In the genomic region with DNA sequence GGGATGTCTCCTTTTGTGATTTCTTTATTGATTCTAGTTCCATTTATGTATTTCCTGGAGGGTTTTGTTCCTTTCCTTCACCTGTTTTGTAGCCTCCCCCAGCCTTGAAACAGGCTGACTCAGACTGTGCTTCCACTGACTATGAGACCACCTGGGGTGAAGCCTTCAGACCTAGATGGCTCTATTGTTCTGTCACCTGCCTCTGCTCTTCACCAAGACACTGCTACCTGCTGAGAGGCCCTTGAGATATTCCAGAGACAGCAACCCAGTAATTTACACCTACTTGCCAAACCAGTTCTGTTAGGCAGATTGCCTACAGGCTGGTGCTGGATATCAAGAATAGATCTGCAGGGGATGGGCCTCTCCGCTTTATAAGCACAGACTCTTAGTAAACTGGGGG, we compare ENCODE assay signal across 30 mouse cellular contexts. TPM values are rescaled to one million over a fixed set of nuclear protein-coding genes. Genes with fewer than 3 reads are reported as not detected.
DNase-seq lines count a peak whose midpoint lies in the region; ATAC-seq and TF ChIP-seq lines count a peak whose summit lies in the region.
"Had no signal": no experiment of that assay in that cellular context is flagged by ENCODE, and none has a peak within 500 bp of the region (broad histone marks: within the 10 kb centered on the region; RNA-seq: fewer than 3 reads in every experiment).

No protein-coding gene starts in this region.

- H3K9me3 ChIP-seq in limb, embryonic 14.5 days (ENCODE audit: control insufficient read depth, low read length), result no peaks in the 10 kb centered on the region
- H3K9me3 ChIP-seq in limb, embryonic 10.5 days (replicated peaks), result no peaks in the 10 kb centered on the region; the same call in 1 of the 2 replicates
- peaks cover 9% of the 10 kb centered on the region; the same call in 1 of the 2 replicates for H3K9me3 ChIP-seq in forebrain, embryonic 12.5 days
- H3K9me3 ChIP-seq: embryonic facial prominence, embryonic 15.5 days; intestine, embryonic 15.5 days had no signal

- no peak overlapping the region for H3K4me3 ChIP-seq in limb, embryonic 14.5 days (replicated peaks; ENCODE audit: low read length)
- H3K4me3 ChIP-seq in limb, embryonic 10.5 days, result no peak overlapping the region
- no peak overlapping the region for H3K4me3 ChIP-seq in forebrain, embryonic 12.5 days (replicated peaks)
- H3K4me3 ChIP-seq: embryonic facial prominence, embryonic 15.5 days; forebrain, embryonic 15.5 days; heart, embryonic 12.5 days; heart, embryonic 15.5 days; hindbrain, embryonic 10.5 days; hindbrain, embryonic 13.5 days; intestine, embryonic 15.5 days had no signal

- H3K9ac ChIP-seq in limb, embryonic 14.5 days (ENCODE audit: low read depth, low read length, severe bottlenecking), result no peak overlapping the region
- H3K9ac ChIP-seq in forebrain, embryonic 12.5 days, result no peak overlapping the region
- H3K9ac ChIP-seq: embryonic facial prominence, embryonic 15.5 days; forebrain, embryonic 15.5 days; heart, embryonic 12.5 days; heart, embryonic 15.5 days; hindbrain, embryonic 13.5 days; intestine, embryonic 15.5 days had no signal

- ATAC-seq in limb, embryonic 14.5 days (ENCODE audit: low FRiP score, low read depth), result no peak
- ATAC-seq in forebrain, embryonic 12.5 days (ENCODE audit: low FRiP score), result no peak
- ATAC-seq: CD4-positive, CD25-positive, alpha-beta regulatory T cell, adult 4 months; forebrain, embryonic 15.5 days; hindbrain, embryonic 16.5 days; intestine, embryonic 15.5 days had no signal

- no peaks in the 10 kb centered on the region for H3K27me3 ChIP-seq in limb, embryonic 14.5 days (ENCODE audit: control insufficient read depth, insufficient read depth, low read length)
- no peaks in the 10 kb centered on the region for H3K27me3 ChIP-seq in limb, embryonic 10.5 days (ENCODE audit: low read depth, poor library complexity, severe bottlenecking)
- no peaks in the 10 kb centered on the region for H3K27me3 ChIP-seq in forebrain, embryonic 12.5 days
- H3K27me3 ChIP-seq: embryonic facial prominence, embryonic 15.5 days; forebrain, embryonic 15.5 days; heart, embryonic 12.5 days; heart, embryonic 15.5 days; hindbrain, embryonic 13.5 days; intestine, embryonic 15.5 days had no signal

- DNase-seq in limb, embryonic 14.5 days (ENCODE audit: low spot score), result peak; percentile 3
- no peak for DNase-seq in limb, embryonic 10.5 days (ENCODE audit: low spot score)
- DNase-seq in ES-CJ7 (ENCODE audit: low read depth, low spot score), result peak; percentile 84
- peak; percentile 91 for DNase-seq in R1 (ENCODE audit: low read depth, low spot score)
- no peak for DNase-seq in lung, postnatal 25 days (ENCODE audit: low spot score)
- DNase-seq: adrenal gland, adult 8-10 months; adrenal gland, postnatal 36 days; cerebellum, adult 18-20 months; cerebellum, adult 9-10 months; cerebellum, postnatal 14 days; embryo, embryonic 11 days; gastrocnemius, postnatal 25 days; heart, adult 18-20 months; heart, postnatal 10 days; heart, postnatal 36 days; kidney, adult 11 months had no signal

- H3K36me3 ChIP-seq in limb, embryonic 14.5 days (ENCODE audit: control insufficient read depth, insufficient read depth, low read length), result no peaks in the 10 kb centered on the region
- no peaks in the 10 kb centered on the region for H3K36me3 ChIP-seq in limb, embryonic 10.5 days
- no peaks in the 10 kb centered on the region for H3K36me3 ChIP-seq in forebrain, embryonic 12.5 days (replicated peaks)
- H3K36me3 ChIP-seq: embryonic facial prominence, embryonic 15.5 days; forebrain, embryonic 15.5 days; heart, embryonic 12.5 days; heart, embryonic 15.5 days; hindbrain, embryonic 10.5 days; hindbrain, embryonic 13.5 days; intestine, embryonic 15.5 days had no signal

- H3K4me1 ChIP-seq in limb, embryonic 14.5 days (ENCODE audit: control insufficient read depth, insufficient read depth, low read length), result no peaks in the 10 kb centered on the region
- no peaks in the 10 kb centered on the region for H3K4me1 ChIP-seq in limb, embryonic 10.5 days
- H3K4me1 ChIP-seq in forebrain, embryonic 12.5 days, result no peaks in the 10 kb centered on the region
- H3K4me1 ChIP-seq: embryonic facial prominence, embryonic 15.5 days; forebrain, embryonic 15.5 days; heart, embryonic 12.5 days; heart, embryonic 15.5 days; hindbrain, embryonic 10.5 days; hindbrain, embryonic 13.5 days; intestine, embryonic 15.5 days had no signal

- WGBS in limb, embryonic 14.5 days, result 47% methylated on average over 1 of the region's 1 CpGs
- 61% methylated on average over 1 of the region's 1 CpGs for WGBS in limb, embryonic 10.5 days
- 75% methylated on average over 1 of the region's 1 CpGs for WGBS in forebrain, embryonic 12.5 days

- H3K4me2 ChIP-seq in limb, embryonic 14.5 days (replicated peaks; ENCODE audit: low read depth, low read length, severe bottlenecking), result no peak overlapping the region
- no peak overlapping the region for H3K4me2 ChIP-seq in forebrain, embryonic 12.5 days
- H3K4me2 ChIP-seq: embryonic facial prominence, embryonic 15.5 days; forebrain, embryonic 15.5 days; heart, embryonic 12.5 days; heart, embryonic 15.5 days; hindbrain, embryonic 13.5 days; intestine, embryonic 15.5 days had no signal

- no peak overlapping the region for H3K27ac ChIP-seq in limb, embryonic 14.5 days (replicated peaks; ENCODE audit: low read depth, low read length)
- no peak overlapping the region for H3K27ac ChIP-seq in limb, embryonic 10.5 days
- no peak overlapping the region for H3K27ac ChIP-seq in forebrain, embryonic 12.5 days
- H3K27ac ChIP-seq: embryonic facial prominence, embryonic 15.5 days; forebrain, embryonic 15.5 days; heart, embryonic 15.5 days; hindbrain, embryonic 10.5 days; hindbrain, embryonic 13.5 days; intestine, embryonic 15.5 days had no signal

- no peak for TF ChIP-seq POLR2A in limb, embryonic 14.5 days (IDR thresholded peaks at IDR 0.05; ENCODE audit: borderline replicate concordance, extremely low read depth, insufficient read depth, insufficient read length)

RNA-seq across cellular contexts. Expression of a gene that starts 9.9 kb away (rescaled TPM):
- not detected in 2 replicates for polyA plus RNA-seq in limb, embryonic 14.5 days (2012; rRNA removed)
- polyA plus RNA-seq in limb, embryonic 14.5 days (2014; fragmentation: Nextera tagmentation; extraction: Ambion mirVana), result not detected in 2 replicates
- polyA plus RNA-seq in limb, embryonic 10.5 days (2016; fragmentation: Nextera tagmentation; extraction: Ambion mirVana), result not detected in 2 replicates
- polyA plus RNA-seq in forebrain, embryonic 12.5 days (2016; fragmentation: Nextera tagmentation; extraction: Ambion mirVana), result not detected in 2 replicates
- polyA plus RNA-seq: C2C12; CD4-positive, CD25-positive, alpha-beta regulatory T cell, adult 4 months; embryonic facial prominence, embryonic 11.5 days; embryonic facial prominence, embryonic 15.5 days; forebrain, embryonic 11.5 days; forebrain, embryonic 15.5 days; gonadal fat pad, adult 2 months; heart, embryonic 12.5 days; heart, embryonic 15.5 days; hindbrain, embryonic 10.5 days; hindbrain, embryonic 13.5 days; hindbrain, embryonic 16.5 days; intestine, embryonic 15.5 days had no signal

RNA-seq across cellular contexts. Expression of a gene that starts 28.3 kb away (rescaled TPM):
- not detected in 2 replicates for polyA plus RNA-seq in limb, embryonic 14.5 days (2012; rRNA removed)
- polyA plus RNA-seq in limb, embryonic 14.5 days (2014; fragmentation: Nextera tagmentation; extraction: Ambion mirVana), result not detected in 2 replicates
- not detected in 2 replicates for polyA plus RNA-seq in limb, embryonic 10.5 days (2016; fragmentation: Nextera tagmentation; extraction: Ambion mirVana)
- polyA plus RNA-seq in forebrain, embryonic 12.5 days (2016; fragmentation: Nextera tagmentation; extraction: Ambion mirVana), result not detected in 2 replicates
- polyA plus RNA-seq: C2C12; CD4-positive, CD25-positive, alpha-beta regulatory T cell, adult 4 months; embryonic facial prominence, embryonic 11.5 days; forebrain, embryonic 11.5 days; forebrain, embryonic 15.5 days; gonadal fat pad, adult 2 months; heart, embryonic 12.5 days; heart, embryonic 15.5 days; hindbrain, embryonic 10.5 days; hindbrain, embryonic 13.5 days; hindbrain, embryonic 16.5 days; intestine, embryonic 15.5 days had no signal

RNA-seq across cellular contexts. Expression of a gene that starts 34.8 kb away (rescaled TPM):
- not detected in 2 replicates for polyA plus RNA-seq in limb, embryonic 14.5 days (2012; rRNA removed)
- polyA plus RNA-seq in limb, embryonic 14.5 days (2014; fragmentation: Nextera tagmentation; extraction: Ambion mirVana), result not detected in 2 replicates
- polyA plus RNA-seq in limb, embryonic 10.5 days (2016; fragmentation: Nextera tagmentation; extraction: Ambion mirVana), result not detected in 2 replicates
- not detected in 2 replicates for polyA plus RNA-seq in forebrain, embryonic 12.5 days (2016; fragmentation: Nextera tagmentation; extraction: Ambion mirVana)
- polyA plus RNA-seq: C2C12; CD4-positive, CD25-positive, alpha-beta regulatory T cell, adult 4 months; embryonic facial prominence, embryonic 11.5 days; embryonic facial prominence, embryonic 15.5 days; forebrain, embryonic 11.5 days; forebrain, embryonic 15.5 days; gonadal fat pad, adult 2 months; heart, embryonic 12.5 days; heart, embryonic 15.5 days; hindbrain, embryonic 10.5 days; hindbrain, embryonic 13.5 days; hindbrain, embryonic 16.5 days; intestine, embryonic 15.5 days had no signal

Comparison
In these comparisons a context has a peak if more than half of its experiments do, and no peak if none do; other contexts are left out.
1. DNase-seq: peak in limb, embryonic 14.5 days (single experiment), ES-CJ7 (single experiment) and R1 (single experiment); none in limb, embryonic 10.5 days (single experiment) and lung, postnatal 25 days (single experiment).